Mouse (Mus musculus): ENCODE data around the gene Focad.

The Focad gene

DNA sequence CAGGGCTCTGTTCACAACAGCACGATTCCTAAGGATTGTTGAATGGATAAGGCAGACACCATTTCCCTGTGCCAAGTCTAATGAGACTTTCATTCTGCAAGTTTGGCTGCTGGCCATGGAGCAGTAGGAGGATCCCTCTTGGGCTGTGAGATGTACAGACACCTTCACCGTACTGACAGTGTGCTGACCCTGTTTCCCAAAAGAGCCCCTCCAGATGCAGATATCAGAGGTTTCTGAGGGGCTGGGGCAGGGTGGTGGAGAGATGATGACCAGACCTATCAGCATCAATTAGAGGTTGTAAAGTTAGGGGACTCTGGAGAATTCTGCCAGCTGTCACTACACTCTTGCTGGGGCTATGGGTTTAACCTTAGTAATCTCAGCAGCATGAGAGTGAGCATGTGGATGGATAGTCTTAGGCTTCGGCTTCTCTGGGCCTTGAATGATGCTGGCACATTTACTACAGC, 115.0 kb downstream of the Focad start:
- no peak for DNase-seq (ENCODE audit: inconsistent age in 2 of 2, low spot score in 1 of 2)

DNA sequence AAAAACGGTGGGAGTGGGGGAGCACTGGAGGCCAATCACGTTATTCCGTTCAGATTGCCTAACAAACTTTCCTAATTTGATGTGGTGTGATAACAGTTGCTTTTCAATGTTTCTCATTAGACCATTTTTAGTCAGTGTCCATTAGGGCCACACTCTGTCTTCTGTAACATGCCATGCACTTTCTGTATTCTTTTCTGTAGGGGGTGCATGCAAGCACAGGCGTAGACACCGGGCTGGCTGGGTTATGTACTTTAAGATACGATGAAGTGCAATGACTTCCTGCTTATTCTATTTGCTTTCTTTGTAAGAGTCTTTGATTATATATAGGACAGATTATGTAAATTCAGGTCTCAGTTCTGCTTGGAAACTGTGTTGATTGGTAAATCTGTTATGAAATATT, 116.2 kb downstream of the Focad start:
- no peak for DNase-seq (ENCODE audit: inconsistent age in 2 of 2, low spot score in 1 of 2)

DNA sequence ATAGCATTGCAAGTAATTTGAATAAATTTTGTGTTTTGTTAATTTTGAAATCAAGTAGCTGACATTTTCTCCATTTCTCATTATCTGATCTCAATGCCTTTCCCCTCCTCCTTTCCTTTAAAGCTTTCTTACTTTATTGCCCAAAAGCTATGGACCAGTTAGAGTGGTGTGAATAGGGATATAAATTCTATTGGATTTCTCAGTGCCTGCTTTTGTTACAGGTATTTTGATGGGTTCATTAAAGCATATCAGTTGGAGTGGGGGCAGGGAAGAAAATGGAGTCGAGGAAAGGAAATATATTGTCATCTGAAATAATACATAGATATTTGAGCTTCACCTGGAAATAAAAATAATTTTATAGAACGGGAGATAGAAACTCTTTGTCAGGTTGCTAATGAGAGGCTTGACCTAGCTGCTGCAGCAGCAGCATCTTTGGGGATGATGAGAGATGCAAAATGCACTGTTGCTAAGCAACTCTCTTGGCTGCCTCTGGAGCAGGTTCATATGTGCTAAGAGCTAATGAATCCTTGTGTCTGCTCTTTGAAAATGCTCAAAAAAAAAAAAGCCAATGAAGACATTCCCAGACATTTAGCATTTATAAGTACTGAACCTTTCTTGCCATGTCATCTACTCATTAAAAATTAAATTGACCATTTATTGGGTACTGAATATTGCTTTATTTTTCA, 116.9 kb downstream of the Focad start:
- no peak for DNase-seq (ENCODE audit: inconsistent age in 2 of 2, low spot score in 1 of 2)

DNA sequence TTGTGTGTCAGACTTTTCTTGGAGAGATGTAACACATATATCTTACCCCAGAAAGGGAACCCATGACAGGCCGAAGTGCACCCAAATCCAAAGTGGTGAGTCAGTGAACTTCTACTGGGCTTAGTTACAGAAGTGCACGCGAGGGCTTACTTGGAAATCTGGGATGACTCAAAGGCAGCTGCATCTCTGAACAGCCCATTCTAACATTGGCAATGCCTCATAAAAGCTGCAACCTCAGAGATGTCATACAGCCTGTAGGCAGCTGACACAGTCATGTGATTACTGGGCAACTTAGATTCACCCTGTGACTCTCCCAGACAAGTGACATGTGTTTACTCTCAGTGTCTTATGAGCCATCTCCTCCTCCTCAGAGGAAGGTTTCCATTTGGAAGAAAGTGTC, 119.5 kb downstream of the Focad start:
- DNase-seq (ENCODE audit: inconsistent age in 2 of 2, low spot score in 1 of 2): peak; percentile 40 to 80

DNA sequence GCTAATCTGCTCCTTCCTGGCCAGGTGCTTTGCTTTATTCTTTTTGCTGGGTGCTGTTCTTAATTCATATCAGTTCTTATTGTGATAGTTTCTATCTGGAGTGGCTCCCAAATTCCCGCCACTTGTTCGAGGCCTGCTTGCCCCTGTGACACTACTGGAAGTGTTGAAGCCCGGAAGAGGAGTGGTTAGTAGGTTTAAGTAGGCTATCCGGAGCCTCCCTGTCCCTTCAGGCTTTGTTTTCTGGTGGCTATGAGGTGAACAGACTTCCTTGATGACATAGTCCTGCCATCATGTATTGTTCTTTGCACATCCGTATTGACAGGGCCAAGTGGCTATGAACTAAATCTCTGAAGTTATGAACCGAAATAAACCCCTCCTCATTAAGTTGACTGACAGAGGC, 123.9 kb downstream of the Focad start:
- DNase-seq (ENCODE audit: inconsistent age in 2 of 2, low spot score in 1 of 2): no peak

DNA sequence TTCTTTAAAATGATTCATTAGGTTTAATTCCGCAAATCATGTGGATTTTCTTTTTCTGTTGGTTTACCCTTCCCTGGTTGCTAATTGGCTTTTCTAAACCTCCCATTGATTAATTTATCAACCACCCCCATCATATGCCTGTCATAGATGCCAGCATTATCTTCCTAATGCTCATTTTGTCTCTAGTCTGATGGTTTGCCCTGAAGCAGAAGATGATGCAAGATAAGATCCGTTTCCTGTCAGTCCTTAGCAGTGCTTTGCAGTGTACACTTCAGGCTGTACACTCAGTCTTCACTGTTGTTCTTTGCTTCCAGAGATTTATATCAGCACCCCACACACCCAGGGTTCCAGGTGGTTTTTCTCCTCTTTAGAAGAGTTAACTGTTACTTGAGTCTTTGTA, 124.4 kb downstream of the Focad start:
- DNase-seq (ENCODE audit: inconsistent age in 2 of 2, low spot score in 1 of 2): no peak

DNA sequence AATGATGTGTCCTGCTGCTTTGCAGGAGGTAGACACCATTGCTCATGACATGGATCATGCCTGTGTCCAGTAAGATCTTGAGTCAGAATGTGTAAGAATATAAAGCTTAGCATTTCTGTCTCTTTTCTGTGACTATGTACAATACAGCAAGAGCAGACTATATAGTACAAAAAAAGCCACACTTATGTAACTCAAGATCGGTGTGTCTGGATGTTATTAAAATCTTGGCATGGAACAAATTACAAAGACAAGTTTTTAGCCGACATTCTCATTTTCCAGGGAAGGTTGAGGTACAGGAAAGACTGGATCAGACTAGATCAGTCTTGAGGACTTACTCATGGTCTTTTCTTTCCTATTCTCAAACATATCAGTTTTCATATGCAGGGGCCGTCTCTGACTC, 136.9 kb downstream of the Focad start:
- DNase-seq (ENCODE audit: inconsistent age in 2 of 2, low spot score in 1 of 2): no peak

DNA sequence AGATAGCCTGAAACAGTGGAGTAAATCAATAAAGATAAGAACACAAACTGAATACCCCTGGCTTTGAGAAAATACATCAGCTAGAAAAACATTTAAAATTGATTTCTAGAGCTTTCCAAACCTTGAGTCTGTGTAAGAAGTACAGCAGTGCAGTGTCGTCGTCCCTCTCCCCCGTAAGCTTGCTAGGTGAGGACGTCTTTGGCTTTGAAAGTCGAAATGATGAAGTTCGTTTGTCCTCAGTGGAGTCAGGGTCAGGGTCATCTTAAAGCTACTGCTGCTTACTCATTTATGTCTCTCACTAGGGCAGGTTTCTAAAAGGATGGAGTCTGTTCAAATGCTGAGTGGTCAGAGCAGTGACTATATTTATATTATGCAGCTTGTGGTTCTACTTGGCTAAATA, 141.5 kb downstream of the Focad start:
- peak in 1 of 2 experiments; percentile 51 for DNase-seq (ENCODE audit: inconsistent age in 2 of 2, low spot score in 1 of 2)

DNA sequence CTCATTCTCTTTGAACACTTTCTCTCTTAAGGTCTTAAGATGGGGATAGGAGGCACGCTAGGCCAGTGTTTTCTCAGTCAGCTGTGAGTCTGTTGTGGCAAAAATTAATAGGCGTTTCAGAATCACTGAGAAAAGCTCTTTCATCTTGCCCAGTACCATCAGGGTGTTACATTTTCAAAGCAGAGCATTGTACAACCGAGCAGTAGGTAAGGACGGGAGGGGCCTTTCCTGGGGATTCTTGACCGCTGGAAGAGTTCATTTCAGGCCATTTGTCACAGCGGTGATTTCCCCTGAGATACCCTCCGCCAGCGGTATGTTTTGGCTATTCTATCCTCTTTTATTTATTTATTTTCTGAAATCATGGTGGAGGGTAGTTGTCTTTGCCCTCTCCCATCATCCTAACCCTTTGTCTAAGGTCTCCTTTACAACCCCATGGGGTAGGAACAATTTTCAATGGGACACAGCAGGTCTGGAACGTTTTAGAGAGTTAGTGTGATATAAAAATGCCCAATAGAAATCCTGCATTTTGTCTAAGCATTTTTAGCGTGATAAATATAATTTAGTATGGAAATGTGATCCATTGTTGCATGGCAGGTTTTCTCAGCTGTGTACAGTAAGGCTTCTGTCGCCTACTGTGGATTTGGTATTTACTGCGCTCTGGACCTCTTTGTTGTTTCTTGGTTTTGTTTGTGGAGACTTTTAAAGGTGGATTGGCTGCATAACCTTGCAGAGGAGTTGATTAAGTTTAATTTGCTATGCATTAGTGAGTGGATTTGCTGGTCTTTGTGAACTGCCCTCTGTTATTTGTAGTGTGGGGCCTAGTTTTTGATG, 142.7 kb downstream of the Focad start:
- no peak for DNase-seq (ENCODE audit: inconsistent age in 2 of 2, low spot score in 1 of 2)

DNA sequence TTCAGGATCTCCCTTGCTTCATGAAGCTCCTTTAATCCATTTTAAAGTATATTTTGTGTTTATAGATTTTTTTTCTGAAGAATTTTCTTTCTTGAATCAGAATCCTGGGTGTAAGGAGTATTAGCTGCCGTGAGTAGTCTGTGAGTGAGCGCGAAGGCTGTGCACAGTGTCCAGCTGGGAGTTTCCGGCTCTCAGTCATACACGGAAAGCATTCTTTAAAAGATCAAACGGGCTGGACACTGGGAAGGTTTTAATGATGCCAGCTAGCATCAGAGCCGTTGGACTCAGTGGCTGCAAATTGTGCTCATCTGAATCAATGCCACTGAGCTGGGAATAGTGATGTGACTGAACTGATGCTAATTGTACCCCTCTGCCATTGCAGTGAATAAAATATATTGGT, 143.9 kb downstream of the Focad start:
- DNase-seq (ENCODE audit: inconsistent age in 2 of 2, low spot score in 1 of 2): peak; percentile 10 to 63

DNA sequence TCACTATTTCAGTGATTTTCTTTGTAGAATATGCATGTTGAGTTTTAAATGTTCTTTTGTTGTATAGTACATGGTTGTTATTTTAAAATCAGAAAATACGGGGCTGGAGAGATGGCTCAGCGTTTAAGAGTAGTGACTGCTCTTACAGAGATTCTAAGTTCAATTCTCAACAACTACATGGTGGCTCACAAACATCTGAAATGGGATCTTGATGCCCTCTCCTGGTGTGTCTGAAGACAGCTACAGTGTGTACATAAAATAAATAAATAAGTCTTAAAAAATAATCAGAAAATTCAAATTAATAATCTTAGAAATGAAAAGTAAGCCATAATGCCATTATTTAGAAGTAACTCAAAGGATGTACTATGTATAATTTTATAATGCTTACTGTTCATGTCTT, 149.4 kb downstream of the Focad start:
- DNase-seq (ENCODE audit: inconsistent age in 2 of 2, low spot score in 1 of 2): no peak

DNA sequence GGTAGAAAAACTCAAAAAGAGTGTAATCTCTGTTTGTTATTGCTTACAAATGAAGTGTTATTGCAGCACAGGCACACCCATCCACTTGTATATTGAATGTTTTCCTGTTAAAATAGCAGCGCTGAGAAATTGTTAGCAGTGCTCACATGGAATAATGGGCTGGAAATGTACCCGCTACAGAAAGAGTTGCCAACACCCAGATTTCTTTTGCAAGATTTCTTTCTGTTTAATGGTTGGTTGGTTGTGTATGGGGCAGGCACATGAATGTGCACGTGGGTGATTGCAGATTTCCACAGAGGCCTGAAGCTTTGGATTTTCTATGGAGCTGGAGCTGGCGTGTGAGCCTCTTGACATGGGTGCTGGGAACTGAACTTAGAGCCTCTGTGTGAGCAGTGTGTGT, 151.1 kb downstream of the Focad start:
- no peak for DNase-seq (ENCODE audit: inconsistent age in 2 of 2, low spot score in 1 of 2)

DNA sequence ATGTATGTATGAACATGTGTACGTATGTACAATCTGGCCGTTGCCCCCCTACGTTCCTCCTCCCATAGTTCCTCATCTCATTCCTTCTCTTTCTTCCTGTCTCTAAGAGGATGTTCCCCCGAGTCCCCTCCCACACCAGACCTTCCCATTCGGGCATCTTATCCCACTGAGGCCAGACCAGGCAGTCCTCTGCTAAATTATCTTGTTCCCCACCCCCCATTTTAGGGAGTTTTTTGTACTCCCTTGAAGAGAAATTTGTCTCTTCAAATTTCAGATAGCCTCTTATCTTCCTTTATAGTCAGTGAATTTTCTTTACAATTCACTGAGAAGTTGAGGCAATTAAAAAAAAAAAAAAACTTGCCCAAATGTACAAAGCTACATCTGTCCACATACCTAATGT, 166.9 kb downstream of the Focad start:
- DNase-seq (ENCODE audit: inconsistent age in 2 of 2, low spot score in 1 of 2): no peak

DNA sequence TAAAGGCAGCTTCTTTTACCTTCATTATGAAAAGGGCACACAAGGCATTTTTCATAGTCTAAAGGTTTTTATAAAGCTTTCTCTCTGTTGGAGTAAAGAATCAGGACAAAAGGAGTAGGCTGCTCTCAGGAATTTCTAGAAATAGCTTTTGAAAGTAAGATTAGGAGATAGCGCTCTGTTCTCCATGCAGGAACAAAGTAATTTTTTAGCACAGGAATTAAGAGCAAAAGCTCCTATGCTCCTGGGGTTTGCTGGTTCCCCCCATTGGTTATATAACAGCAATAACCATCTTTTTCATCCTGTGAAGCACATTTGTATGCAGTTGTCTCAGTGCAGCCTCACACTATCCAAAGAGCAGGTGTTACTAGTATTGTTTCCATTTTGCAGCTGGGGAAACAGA, 170.1 kb downstream of the Focad start:
- DNase-seq (ENCODE audit: inconsistent age in 2 of 2, low spot score in 1 of 2): no peak

DNA sequence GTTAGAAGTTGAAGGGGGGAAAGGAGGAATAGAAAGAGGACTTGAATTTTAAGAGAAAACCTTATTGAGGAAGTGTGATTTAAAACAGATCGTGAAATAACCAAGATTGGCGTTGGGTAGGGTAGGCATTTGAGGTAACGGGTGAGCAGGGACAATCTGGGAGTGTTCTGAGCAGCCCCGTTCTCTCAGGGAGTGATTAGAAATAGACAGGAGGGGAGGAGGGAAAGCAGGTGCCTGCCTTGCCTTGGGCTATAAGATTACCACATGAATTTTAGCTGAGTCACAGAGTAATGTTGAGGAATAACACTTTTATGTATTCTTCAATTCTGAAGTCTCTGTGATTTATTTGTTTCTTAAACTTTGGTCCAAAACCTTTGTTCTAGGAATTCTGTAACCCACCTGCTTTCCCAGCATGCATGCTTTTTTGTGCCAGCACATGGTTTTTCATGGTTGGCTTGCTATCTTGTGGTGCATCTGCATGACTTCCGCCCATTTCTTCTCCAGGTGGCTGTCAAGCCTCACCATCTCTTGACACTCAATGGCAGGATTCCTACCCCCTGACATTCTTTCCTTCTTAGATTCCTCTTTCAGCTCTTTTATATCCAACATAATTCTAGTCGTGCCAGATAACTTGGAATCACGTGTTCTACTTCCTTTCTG, 176.1 kb downstream of the Focad start:
- no peak for DNase-seq (ENCODE audit: inconsistent age in 2 of 2, low spot score in 1 of 2)

DNA sequence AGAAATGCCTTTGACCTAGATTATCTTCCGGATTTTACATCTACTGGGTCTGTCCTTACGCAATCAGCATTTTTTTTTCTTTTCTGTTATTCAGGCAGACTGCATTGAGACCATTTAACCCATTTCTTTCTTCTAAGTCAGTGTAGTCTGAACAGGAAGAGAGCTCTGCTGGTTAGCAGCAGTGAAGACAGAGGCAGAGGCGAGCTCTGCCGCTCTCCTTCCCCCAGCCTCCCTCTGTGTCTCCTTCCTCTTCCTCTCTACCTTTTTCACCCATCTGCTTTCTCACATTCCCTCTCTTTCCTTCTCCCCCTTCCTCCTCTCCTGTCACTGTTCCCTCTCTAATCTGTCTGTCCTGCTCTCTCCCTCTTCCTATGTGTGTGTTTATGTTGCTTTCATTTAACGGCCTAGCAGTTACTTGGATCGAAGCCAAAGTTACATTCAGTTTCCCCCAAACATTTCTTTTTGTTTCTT, 181.2 kb downstream of the Focad start:
- peak in 1 of 2 experiments; percentile 64 for DNase-seq (ENCODE audit: inconsistent age in 2 of 2, low spot score in 1 of 2)

DNA sequence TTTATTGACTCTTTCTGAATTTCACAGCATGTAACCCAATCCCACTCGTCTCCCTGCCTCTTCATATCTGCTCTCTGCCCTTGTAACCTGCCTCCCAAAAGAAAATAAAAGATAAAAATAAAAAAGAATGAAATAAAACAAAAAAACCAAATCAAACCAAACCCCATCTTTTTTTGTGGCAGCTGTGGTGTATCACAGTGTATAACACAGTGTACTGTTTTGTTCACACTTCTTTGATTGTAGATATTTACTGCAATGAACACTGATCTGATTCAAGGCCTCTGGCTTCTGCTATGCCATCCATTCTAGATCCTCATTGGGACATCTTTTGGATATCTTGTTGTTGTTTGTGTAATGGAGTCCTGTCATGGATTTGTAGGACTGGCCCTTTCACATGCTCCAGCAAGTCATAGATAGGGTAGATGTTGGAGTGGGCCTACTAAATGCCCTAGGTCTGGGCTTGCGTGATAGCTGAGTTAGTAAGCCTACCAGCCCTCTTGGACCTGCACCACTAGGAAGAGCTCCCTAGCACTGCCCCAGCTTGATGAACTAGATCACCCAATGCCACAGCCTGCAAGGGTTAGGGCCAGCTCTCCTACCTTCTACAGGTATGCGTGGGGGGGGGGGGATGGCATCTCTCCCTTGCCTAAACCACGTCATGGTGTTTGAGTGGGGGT, 181.8 kb downstream of the Focad start:
- DNase-seq (ENCODE audit: inconsistent age in 2 of 2, low spot score in 1 of 2): no peak

DNA sequence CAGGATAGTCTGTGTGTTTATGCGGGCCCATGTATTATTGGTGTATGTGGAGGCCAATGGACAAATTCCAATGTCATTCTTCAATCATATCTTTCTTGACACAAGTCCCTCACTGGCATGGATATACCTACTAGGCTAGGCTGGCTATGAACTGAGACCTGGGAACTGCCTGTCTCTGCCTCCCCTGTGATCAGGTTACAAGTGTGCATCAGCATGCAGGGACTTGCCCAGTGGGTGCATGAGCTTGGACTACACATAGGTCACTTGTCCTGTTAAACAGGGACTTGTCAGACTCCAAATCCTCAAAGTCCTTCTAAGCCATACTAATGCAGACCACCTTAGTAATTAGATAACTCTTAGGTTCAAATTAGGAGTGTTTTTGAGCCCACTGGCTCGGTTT, 184.1 kb downstream of the Focad start:
- DNase-seq (ENCODE audit: inconsistent age in 2 of 2, low spot score in 1 of 2): no peak

DNA sequence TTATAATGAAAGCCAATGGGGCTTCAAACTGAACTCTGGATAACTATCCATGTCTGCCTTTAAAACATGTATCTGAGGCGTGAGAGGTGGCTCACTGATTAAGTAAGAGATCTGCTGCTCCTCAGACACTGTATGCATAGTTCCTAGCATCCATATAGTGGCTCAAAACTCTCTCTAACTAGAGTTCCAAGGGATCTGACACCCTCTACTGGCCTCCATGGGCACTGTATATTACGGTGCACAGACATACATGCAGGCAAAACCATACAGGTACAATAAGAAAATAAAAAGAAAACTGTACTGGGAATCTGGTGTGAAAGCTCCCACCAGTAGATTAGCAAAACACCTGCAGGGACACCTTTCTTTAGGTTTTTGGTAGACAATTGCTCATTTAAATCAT, 186.1 kb downstream of the Focad start:
- no peak for DNase-seq (ENCODE audit: inconsistent age in 2 of 2, low spot score in 1 of 2)

DNA sequence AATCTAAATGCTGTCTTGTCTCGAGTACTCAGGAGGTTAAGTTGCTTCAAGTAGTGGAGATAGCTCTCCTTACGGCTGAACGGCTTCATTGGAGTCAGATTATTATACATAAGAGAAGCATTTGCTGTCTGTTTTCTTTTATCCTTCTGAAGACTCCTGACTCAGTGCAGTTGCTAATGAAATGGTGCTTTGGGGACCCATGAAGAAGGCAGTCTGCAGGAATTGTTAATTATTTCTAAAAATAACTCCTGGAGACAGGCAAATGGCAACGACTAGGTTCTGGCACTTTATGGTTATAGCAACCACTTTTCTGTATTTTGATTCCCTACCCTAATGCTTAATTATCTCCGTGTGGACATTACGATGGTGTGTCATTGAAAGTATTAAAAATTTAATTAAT, 201.1 kb downstream of the Focad start:
- DNase-seq (ENCODE audit: inconsistent age in 2 of 2, low spot score in 1 of 2): no peak

DNA sequence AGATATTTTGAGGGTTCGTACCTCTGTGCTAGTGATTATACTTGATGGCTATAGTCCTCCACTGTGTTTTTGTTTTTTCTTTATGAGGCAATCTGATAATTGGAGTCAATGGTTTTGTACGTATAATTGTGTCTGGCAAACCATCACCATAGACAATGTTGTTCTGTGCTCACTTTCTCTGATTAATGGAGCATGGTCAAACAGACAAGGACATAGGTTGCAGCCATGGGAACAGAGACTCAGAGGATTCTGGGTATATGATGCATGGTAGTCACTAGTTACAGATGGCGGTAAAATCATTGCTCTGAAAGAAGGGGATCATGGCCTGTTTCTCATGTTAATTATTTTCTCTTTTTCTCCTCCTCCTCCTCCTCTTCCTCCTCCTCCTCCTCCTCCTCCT, 205.1 kb downstream of the Focad start:
- DNase-seq (ENCODE audit: inconsistent age in 2 of 2, low spot score in 1 of 2): no peak

Measured in adrenal gland, adult (tissue).